Mouse (Mus musculus): ENCODE measurements at regions not wholly inside any gene's neighbourhood (a gene's known extent, or its start where the extent isn't known, plus 50 kb on each side); places are given as distances from the start of the nearest gene placed in this dataset.

DNA sequence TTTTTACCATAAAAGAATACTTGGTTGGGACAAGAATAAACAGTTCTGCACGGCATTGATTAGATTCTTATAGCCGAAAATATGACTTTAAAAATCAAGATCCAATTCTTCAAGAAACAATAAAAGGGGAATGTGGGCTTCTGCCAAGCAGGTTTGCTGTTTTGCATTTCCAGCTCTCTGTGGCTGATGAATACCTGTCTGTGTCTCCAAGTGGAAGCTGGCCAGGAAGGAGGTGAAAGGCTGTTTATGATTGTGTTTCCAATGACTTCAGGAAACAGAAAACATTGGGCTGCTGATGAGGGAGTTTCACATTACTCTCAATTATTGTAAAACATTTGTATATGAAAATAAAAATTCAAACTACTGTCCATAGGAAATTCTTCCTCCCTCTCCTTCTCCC, 193.3 kb downstream of the Gm28710 start:
- no peak for TF ChIP-seq CTCF (IDR thresholded peaks at IDR 0.05; ENCODE audit: insufficient read depth, low read depth, low read length)
- TF ChIP-seq POLR2A (IDR thresholded peaks at IDR 0.05; ENCODE audit: insufficient read depth, low read depth, low read length), result no peak
